Mouse (Mus musculus) mature B cell (primary cell): ENCODE measurements around the gene Dnmt3c.
"Not testable (repeated sequence)": the region's sequence is repeated elsewhere in the genome, so short reads cannot be mapped to it uniquely, and the experiment has no call there.

Experiments used
- in situ Hi-C: fragments of 300-500 bp; cut with MboI; formaldehyde crosslinking; loops from 2 replicates; pipeline ENCODE4 v1.14.3; 2019

Gene Dnmt3c

GRCm38 (mm10) chr2:153696352-153696751 is at the start of gene Dnmt3c:
Dnmt3c (plus strand) TSS chr2:153696652.
- in situ Hi-C loops: no loop called here

- in situ Hi-C loops: no loop called here
Observed at GRCm38 (mm10) chr2:153648773-153649297, 47.6 kb upstream of the Dnmt3c start.

- in situ Hi-C loops: no loop called here
Observed at GRCm38 (mm10) chr2:153649298-153650013, 47.0 kb upstream of the Dnmt3c start, which contains the start of gene Dnmt3b. Dnmt3b (plus strand) TSS chr2:153649450.

- in situ Hi-C loops: no loop called here
Observed at GRCm38 (mm10) chr2:153650014-153650687, 46.3 kb upstream of the Dnmt3c start.

- in situ Hi-C loops: no loop called here
Observed at GRCm38 (mm10) chr2:153651681-153652080, 44.8 kb upstream of the Dnmt3c start.

- in situ Hi-C loops: not testable (repeated sequence)
Observed at GRCm38 (mm10) chr2:153657659-153658058, 38.8 kb upstream of the Dnmt3c start.

- in situ Hi-C loops: no loop called here
Observed at GRCm38 (mm10) chr2:153660616-153661015, 35.8 kb upstream of the Dnmt3c start.

- in situ Hi-C loops: no loop called here
Observed at GRCm38 (mm10) chr2:153665401-153665800, 31.1 kb upstream of the Dnmt3c start.

GRCm38 (mm10) chr2:153668754-153669376 is 27.6 kb upstream of the Dnmt3c start:
- in situ Hi-C loops: no loop called here

- in situ Hi-C loops: no loop called here
Observed at GRCm38 (mm10) chr2:153670111-153670510, 26.3 kb upstream of the Dnmt3c start.

GRCm38 (mm10) chr2:153672619-153673018 is 23.8 kb upstream of the Dnmt3c start:
- in situ Hi-C loops: no loop called here

GRCm38 (mm10) chr2:153675364-153675763 is 21.1 kb upstream of the Dnmt3c start:
- in situ Hi-C loops: not testable (repeated sequence)

GRCm38 (mm10) chr2:153676944-153677343 is 19.5 kb upstream of the Dnmt3c start:
- in situ Hi-C loops: no loop called here

- in situ Hi-C loops: no loop called here
Observed at GRCm38 (mm10) chr2:153677550-153677949, 18.9 kb upstream of the Dnmt3c start.

- in situ Hi-C loops: no loop called here
Observed at GRCm38 (mm10) chr2:153679959-153680358, 16.5 kb upstream of the Dnmt3c start.

GRCm38 (mm10) chr2:153693413-153693812 is 3.0 kb upstream of the Dnmt3c start:
- in situ Hi-C loops: not testable (repeated sequence)

- in situ Hi-C loops: no loop called here
Observed at GRCm38 (mm10) chr2:153694462-153695085, 1.9 kb upstream of the Dnmt3c start.

- in situ Hi-C loops: no loop called here
Observed at GRCm38 (mm10) chr2:153703389-153703788, 6.9 kb downstream of the Dnmt3c start.

- in situ Hi-C loops: no loop called here
Observed at GRCm38 (mm10) chr2:153710701-153711330, 14.4 kb downstream of the Dnmt3c start.

- in situ Hi-C loops: no loop called here
Observed at GRCm38 (mm10) chr2:153712646-153713091, 16.2 kb downstream of the Dnmt3c start.

- in situ Hi-C loops: no loop called here
Observed at GRCm38 (mm10) chr2:153713227-153713626, 16.8 kb downstream of the Dnmt3c start.
